Mouse (Mus musculus) cerebellum, postnatal 25 days (tissue): ENCODE measurements at regions not wholly inside any gene's neighbourhood (a gene's known extent, or its start where the extent isn't known, plus 50 kb on each side); places are given as distances from the start of the nearest gene placed in this dataset.

ENCODE experiments used
- DNase-seq, 2 experiments: peaks; one replicate each; pipeline ENCODE4 v3.0.0; 2021; ENCODE audit warnings: mixed read lengths in 2 of 2

DNA sequence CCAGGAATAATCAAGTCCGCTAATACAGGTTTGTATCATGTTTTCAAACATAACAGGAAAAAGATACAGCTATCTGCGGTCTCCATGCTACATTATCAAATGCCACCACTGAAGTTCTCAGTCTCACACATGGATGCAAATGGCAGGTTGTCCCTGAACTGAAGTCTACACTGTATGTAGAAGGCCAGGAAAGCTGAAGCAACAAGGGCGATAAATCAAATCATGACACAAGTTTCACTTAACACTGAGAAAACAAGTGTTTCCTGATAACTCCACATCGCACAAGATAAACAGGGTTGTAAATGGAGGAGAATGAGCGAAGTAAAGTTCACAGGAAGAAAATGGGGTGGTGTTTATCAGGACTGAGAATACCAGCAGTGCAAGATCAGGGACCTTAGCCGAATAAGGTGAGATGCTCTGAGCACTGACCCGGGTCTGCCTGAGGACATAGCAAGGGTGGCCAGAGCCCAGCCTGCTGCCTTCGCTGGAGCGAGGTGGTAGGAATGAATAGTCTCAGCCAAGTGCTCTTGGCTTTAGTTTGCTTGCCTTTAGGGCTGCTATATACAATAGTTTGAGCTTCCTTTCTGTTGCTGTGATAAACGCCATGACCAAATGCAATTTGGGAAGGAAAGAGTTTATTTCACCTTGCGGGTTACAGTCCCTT is 196.3 kb upstream of the Nfe2l3 start:
- DNase-seq = no peak

DNA sequence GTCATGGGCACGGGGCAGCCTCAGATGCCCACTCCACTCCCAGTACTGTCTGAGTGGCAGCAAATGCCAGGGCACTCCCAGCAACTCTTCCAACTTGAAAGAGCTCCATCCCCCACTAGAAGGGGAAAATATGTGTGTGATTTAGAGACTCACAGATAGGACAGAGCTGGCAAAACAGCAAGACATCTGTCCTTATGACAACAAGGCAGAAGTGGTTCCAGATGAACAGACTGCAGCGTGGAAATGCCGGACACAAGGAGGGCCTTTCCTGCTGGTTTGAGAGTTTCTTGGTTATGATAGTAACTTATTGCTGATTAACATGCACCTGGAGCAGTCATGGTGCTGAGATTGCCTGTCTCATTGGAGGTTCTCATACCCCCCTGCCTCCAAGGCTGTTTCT is 192.4 kb upstream of the Nfe2l3 start:
- DNase-seq = no peak

DNA sequence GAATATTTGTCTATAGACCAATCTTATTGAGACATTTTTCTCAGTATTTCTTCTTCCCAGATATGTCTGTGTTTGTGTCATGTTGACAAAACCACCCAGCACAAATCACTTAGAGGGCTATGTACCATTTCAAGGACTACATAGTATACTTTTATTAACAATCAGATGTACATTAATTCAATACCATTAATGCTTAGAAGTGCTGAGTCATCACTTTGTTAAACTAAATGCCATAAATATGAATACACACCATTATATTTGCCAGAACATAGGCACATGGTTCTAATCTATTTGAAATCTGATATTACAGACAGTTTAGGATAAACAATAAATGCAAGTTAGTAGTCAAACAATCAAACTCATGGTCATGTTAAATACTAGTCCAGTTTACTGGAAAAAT is 182.2 kb upstream of the Nfe2l3 start:
- DNase-seq = no peak

DNA sequence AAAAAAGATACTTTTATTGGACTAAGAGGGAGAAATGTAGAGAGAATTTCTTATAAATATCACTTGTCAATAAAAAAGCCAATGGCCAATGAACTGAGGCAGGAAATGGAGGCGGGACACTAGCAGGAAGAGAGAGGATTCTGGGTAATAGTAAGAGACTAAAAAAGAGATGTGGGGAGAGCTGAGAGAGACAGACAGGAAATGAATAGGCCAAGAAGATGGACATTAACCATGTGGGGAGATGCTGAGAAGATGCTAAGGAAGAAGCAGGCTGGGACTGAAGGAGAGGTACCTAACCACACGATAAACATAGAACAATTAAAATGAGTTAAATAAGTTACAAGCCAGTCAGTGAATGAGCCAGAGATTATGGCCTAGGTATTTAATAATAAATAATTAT is 181.0 kb upstream of the Nfe2l3 start:
- DNase-seq = no peak

DNA sequence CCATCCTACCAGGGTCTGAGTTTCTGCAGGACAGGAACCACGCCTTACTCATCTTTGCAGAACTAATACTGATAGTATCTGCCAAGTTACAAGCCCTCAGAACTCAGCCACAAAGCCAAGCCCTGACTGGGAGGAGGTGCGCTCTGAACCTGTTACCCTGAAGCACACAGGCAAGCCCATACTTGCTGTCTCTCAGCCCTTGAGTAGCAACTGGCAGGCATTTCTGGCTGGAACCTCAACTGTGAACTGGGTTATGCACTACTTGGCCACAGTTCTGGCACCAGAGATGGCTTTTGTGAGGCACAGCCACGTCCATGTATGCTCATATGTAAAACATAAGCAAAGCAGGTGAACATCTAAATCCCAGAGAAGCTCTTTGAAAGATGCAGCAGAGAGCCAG is 179.7 kb upstream of the Nfe2l3 start:
- DNase-seq = no peak

DNA sequence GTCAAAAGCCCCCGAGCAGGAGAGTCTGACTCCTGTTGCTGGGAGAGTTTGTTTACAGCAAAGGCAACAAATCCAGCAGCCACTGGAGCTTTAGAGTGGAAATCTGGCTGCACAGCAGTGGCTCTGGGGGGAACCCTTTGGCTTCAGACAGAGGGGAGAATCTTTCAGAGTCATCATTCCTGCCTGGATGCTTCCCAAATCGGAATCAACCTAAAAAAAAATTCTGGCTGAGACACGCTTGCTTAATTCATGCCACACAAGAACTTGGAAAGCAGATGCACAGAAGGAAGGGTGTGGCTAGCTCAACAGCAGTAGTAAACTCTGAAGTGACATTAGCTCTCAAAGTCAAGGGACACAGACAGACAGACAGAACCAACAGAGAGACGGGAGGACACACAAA is 175.8 kb upstream of the Nfe2l3 start:
- DNase-seq = no peak

DNA sequence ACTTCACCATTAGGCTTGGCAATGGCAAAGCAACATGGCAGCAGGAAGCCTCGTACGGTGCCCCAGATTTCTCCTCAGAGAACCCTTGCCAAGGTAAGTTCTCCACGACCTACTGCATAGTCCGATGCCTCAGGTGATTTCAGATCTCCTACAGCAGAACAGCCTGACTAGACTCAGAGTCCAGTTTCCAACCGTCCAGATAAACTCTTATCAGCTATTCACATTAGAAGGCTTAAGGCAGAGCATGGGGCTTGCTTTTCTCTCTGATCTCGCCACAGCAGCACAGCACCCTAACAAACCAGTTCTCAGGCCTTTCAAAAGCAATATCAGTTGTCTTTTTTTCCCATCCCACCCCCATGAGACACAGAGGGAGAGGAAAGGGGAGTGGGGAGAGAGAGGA is 174.9 kb upstream of the Nfe2l3 start:
- no peak for DNase-seq

DNA sequence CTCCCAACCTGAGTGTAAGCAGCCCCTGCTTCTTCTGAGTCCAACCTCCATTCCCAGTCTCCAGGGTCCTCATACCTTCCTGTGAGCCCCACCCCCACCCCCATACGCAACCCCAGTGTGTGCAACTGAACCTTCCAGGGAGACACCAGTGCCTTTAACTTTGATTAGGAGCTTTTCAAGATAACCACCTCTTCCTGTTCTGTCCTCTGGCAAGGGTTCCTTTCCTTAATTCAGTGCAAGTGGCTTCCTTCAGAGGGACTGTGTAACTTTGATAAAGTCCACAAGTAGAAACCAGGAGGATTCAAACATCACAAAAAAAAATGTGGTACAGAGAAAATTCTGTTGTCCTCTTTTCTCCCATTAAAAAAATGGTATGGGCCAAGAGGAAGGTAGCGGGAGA is 174.2 kb upstream of the Nfe2l3 start:
- DNase-seq = no peak

DNA sequence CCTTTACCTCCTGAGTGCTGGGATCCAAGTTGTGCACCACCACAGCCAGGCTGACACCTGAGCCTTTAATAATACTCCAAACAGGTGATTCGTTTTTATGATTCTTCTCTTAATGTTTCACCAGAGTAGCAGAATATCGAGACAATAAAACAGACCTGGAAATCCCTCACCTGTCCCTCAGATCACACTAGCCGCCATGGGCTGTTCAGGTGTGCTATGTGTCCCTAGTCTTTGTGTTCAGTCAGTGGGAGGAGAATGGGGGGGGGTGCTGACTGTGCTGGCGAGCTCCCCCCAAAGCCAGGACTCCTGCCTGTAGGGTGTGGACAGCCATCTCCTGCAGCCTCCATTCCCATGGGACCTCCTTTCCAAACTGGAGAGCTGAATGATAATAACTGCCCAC is 168.9 kb upstream of the Nfe2l3 start:
- no peak for DNase-seq

DNA sequence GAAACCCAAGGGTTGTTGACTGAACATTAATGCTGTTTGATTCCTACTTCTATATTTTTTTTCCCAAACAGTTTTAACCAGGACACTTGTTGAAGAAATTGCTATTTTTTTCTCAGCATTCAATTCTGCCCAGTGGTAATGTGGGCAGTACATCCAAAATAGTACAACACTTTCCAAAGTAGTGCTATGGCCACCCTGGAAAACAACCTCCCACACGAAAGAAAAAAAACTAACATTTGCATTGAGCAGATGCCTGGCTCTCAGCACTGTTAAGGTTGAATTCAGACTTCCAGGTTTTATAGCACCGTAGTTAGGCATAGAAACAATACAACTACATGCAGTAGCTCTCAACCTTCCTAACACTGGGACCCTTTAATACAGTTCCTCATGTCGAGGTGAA is 167.1 kb upstream of the Nfe2l3 start:
- no peak for DNase-seq

DNA sequence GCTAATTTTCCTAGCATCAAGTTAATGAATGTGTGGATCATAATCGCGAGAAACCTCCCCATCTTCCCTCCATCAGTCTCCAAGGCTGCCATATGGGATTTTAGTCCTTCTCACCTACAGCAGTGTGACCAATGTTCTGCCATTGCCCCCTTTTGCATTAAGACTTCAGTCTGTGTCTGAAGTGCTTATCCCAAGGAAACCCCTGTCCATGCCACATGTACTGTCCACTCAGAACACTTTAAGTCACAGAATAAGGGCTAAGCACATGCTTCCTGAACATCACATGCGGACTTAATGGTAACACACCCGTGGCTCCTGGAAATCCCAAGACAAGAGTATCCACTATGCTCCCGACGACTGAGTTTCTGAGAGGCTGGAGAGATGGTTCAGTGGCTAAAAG is 165.7 kb upstream of the Nfe2l3 start:
- no peak for DNase-seq

DNA sequence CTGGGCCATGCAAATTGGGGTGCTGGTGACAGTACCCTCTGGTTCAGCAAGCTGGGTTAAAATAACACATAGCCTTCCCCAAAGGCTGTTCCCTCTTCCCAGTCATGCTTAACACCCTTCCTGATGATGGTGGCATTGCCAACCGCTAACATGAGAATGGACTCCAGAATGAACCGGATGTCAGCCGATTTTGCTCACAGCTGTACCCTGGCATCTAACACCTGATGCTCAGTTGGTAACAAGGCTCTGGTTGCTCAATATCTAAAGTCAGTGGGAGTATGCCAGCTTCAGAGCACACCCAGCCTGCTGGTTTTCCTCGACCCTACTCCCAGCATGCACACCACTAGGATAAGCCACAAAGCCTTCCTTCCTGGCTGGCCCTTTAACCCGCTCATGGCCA is 164.6 kb upstream of the Nfe2l3 start:
- no peak for DNase-seq

DNA sequence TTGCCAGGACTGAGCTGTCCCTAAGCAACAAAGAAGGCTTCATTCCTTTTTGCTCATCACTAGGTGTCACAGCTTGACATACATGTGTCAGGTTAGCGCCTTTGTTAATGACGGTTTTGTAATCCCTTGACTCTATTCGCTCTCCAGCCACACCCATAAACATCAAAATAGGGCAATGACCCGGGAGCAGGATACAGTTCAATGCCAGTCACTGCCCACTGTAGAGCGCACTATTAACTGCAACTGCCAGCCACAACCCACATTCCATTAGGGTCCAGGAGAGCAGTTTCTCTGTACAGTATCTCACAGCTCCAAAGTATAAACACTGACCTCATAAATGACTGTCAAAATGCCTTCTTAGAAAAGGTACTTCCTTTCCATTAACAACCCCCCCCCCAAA is 163.5 kb upstream of the Nfe2l3 start:
- no peak for DNase-seq

DNA sequence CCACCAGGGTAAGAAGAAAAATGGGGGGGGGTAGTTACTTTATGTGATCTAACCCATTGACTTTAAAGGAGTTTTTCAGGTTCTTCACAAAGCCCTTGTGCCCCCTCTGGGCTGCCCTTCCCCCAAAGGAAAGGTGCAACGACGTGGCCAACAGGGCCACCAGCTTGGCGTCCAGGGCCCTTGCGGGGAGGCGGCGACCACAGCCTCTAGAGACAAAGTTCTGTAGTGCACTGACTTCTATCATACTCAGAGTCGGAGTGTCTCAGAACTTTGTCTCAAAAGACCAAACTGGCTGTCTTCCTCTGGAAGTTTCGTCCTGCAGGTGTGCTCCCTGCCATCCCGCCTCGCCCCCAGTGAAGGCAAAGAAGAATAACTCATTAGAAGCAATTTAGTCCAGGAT is 162.9 kb upstream of the Nfe2l3 start:
- no peak for DNase-seq

DNA sequence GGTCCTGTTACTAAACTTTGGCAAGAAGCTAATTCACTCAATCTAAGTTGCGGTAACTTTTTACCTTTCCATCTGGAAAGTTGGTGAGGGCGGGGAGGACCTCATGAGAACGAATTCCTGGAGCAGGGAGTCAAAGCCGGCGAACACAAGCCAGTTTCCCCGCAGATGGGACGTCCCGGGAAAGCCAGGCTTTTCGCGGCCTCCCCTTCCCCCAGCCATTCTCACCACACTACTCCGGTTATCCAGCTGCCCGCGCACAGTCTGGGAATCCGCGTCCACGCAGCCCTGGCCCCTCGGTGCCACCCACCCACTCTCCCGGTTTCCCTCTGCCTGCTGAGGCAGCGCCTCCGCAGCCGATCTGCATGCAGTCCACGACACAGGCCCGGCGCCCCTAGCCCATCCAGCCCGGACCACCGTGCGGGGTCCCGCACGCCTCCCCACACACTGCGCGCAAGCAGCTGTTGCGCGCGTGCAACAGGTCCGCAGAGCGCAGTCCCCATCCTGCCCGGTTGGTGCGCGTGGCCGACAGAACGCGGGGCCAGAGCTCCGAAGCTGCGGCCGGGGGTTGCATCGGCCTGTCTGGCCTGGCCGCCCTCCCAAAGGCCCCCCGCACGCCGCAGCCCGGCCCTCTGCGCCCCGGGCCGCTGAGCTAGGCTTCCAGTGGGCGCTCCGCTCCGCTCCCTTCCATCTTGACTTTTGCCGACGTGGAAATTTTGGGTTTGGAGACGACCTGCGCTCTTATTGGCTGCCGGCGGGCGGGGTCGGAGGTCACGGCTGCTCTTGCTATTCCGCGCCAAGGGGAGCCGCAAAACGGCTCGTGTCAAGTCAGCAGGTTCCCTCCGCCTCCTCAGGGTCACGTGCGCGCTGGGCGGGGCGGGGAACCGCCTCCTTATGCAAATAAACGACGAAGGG is 162.0 kb upstream of the Nfe2l3 start:
- peak; percentile 16 to 55 for DNase-seq

DNA sequence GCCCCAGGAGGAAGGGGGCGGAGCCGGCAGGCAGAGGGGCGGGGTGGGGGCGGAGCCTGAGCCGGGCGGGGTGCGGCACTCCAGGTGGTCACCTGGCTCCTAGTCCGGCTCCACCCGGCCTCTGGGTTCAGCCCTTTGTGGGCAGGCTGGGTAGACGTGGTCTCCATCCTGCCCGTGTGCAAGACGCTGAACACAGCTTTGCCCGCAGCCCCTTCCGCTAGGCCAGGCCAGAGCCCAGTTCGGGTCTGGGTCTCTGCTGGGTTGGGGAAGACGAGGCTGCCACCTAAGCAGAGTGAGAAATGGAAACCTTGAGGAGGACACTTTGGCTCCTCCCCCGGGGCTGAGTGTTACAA is 161.4 kb upstream of the Nfe2l3 start:
- DNase-seq = no peak

DNA sequence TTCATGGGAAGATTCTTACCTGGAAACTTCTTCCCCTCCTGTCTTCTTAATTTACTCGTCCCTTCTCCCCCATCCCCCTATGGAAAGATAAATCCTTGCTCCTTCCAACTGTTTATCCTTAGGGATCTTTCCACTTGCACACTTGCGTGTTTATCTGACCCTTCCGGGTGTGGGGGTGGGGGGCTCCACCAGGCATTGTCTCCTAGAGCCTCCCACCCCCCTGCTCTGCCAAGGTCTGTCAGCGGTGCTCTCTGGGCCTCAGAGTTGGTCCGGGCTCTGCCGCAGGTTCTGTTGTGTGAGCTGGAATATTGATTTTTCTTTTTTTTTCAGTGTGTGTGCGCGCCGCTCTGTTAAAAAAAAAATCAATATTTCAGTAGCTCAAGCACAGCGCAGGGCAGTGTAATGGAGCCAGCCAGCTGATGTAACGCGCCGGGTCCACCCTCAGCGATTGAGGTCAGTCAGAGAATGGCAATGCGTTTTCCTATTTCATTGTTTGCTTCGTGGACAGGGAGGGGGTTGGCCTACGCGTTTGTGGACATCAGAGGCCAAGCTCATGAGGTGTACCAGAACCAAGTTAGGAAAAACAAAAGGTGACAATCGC is 160.2 kb upstream of the Nfe2l3 start:
- no peak for DNase-seq

DNA sequence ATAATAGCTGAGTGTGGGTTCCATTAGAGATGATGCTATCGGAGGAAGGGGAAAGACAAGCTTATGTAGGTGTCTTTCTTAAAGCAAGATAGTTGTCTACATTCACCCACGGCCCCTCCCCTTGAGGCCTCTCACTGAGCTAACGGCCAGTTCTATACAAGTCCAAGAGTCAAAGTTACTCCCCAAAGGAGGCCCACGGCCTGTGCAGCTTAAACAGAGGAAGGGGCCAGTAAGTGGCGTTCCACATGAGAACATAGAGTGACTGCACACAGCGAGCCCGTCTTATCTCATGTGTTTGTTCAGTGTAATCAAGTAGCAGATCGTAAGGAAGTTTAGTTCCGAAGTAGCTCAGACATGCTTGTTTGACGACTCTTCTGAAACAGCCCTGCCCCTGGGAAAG is 153.0 kb upstream of the Nfe2l3 start:
- no peak for DNase-seq

DNA sequence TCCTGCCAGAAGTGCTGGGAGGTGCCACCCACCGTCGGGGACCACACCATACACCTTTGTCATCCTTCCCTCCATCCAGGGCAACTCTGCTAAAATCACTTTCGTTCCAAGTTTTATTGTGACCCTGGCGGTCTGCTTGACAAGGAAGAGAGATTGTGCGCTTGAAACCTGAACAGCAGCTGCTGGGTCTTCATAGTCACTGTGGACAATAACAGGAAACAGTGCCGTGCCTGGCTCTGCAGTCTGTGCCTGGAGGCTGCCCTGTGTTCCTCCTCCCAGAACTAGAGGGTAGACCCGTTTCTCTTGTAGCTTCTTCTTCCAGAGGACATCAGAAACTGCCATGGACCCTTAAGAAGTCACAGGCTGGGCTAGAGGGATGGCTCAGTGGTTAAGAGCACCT is 152.2 kb upstream of the Nfe2l3 start:
- no peak for DNase-seq

DNA sequence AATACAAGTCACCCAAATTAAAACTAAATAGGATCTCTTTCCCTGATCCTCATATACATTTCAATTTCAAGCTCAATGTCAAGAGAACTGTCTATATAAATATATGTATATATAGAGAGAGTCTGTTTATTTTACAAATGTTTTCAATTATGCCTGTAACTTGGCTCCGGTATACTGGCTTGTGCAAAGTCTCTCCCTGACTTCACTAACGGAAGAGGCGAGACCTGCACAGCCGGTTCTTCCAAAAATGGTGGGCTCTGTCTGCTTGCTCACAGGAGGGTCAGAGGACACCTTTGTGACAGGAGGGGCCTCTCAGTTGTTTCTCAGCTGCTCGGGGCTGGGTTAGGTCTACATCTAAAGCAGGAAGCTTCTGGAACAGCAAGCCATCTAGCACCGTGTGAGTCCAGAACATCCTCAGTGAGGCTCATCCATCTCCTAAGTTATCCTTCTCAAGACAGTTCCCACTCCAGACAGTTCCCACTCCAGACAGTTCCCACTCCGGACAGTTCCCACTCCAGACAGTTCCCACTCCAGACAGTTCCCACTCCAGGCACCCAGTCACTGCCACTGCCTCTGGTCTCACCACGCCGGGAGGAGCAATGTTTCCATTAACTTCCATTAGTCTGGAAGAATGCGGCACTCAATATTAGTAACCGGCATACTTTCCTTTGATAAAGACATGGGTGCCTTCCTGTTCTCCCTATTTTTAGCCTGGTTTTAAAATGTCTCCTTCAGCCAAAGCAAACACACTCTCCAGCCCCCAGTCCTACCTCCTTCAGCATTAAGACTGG is 148.4 kb upstream of the Nfe2l3 start:
- no peak for DNase-seq

DNA sequence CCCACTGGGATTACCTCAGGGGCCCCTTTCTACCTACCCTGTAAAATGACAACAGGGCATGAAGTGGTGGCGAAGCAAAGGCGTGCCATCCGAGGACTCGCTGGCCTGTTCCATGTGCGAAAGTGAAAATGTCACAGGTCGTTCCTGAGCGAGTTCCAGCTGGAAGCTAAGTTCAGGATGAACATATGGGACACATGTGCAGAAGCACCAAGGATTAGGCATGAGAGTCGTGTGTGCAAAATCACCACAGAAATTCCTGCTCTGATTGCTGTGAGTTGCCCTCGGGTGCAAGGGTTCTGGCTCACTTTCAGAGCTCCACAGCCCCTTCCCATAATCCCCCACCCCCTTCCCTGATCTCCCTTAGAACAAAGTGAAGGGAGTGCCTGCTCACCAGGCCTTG is 147.6 kb upstream of the Nfe2l3 start:
- DNase-seq = no peak

DNA sequence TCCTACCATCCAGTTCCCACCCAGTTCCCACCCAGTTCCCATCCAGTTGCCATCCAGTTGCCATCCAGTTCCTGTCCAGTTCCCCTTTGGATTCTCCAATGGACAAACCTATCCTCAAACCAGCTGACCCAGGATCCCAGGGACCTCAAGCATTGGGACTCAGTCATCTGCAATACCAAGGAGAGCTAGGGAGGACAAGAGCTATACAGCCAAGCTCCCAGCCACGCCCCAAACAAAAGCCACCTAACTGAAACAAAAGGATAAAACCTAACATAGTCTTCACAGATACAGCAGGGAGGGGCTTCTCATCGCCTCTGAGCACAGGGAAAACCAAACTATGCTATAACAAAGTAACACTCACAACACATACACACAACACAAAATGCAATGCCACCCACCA is 145.6 kb upstream of the Nfe2l3 start:
- DNase-seq = no peak

DNA sequence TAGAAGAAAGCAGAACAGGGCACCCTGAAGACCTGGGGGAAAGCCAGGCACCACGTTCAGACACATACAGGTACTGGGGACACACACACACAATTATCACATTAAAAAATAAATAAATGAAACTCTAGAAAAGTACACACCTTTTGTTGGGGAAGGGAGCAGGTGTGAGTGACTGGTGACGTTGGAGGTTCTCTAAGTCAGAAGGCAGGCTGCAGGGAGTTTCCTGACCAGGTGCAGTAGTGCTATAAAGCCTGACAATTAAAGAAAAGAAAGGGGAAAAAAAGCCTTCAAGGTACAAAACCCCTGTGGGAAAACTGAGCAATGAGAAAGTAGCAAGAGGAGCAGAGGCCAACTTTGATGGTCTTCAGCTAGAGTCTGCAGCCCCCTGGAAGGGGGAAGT is 145.1 kb upstream of the Nfe2l3 start:
- DNase-seq = no peak

DNA sequence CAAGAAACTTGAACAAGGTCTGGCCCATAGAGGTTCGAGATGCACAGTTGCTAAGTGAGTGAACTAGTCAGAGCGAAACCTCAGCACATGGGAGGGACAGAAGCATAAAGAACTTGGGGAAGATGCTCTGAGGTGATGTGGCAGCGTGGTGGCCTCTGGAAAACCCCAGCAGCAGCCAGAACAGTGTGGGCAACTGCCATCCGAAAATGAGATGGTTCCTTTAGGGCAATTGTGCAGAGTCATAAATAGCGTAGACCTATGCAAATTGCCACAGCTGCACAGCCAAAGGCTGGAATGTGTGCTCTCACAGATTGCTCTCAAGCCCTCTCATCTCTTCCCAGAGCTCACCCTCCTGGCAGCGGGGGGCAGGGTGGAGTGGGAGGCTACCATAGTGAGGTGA is 144.7 kb upstream of the Nfe2l3 start:
- DNase-seq = no peak
